Mouse (Mus musculus) CH12.LX (cell line): ENCODE results near the gene Gm6993. TPM values are rescaled to one million over a fixed set of nuclear protein-coding genes. Genes with fewer than 3 reads are reported as not detected.

Experiments used
- DNase-seq: peaks from one replicate; pipeline ENCODE4 v3.0.0-alpha.2; 2013; ENCODE audit errors: extremely low read depth
- H3K27ac ChIP-seq: 2 replicates; pipeline ENCODE4 v1.5.1; 2012; ENCODE audit warnings: low read depth, mild to moderate bottlenecking, control low read depth, moderate library complexity; ENCODE audit not compliant: insufficient read depth
- H3K27me3 ChIP-seq: replicated peaks from 2 replicates; pipeline ENCODE3; 2012; ENCODE audit warnings: inconsistent platforms
- H3K36me3 ChIP-seq, 2 experiments: replicated peaks in 1 of 2; 2 replicates each; pipeline versions ENCODE3 to v1.6.1; 2012; ENCODE audit warnings: inconsistent platforms in 1 of 2, low read length in 1 of 2, mild to moderate bottlenecking in 1 of 2, mixed read lengths in 1 of 2, moderate library complexity in 1 of 2; ENCODE audit not compliant: control insufficient read depth in 1 of 2, insufficient read depth in 1 of 2
- H3K4me1 ChIP-seq, 2 experiments: 2 replicates each; pipeline ENCODE4 v1.6.1; 2012; ENCODE audit warnings: inconsistent platforms in 1 of 2, moderate library complexity in 1 of 2; ENCODE audit not compliant: insufficient read depth in 2 of 2, control insufficient read depth in 1 of 2
- H3K4me2 ChIP-seq: 2 replicates; pipeline ENCODE4 v1.6.1; 2012; ENCODE audit warnings: low read depth, mild to moderate bottlenecking, control low read depth; ENCODE audit not compliant: poor library complexity, insufficient read depth, severe bottlenecking
- H3K4me3 ChIP-seq, 3 experiments: fragments of 150-350 bp in 1 of 3; sonication (generic) in 1 of 3; replicated peaks in 1 of 3; 2 replicates each; pipeline versions ENCODE3 to v1.5.1; 2011 to 2012; ENCODE audit warnings: low read depth in 2 of 3, low read length in 2 of 3, mild to moderate bottlenecking in 2 of 3, moderate library complexity in 2 of 3, control low read depth in 1 of 3, improper control_type of control experiment in 1 of 3, inconsistent platforms in 1 of 3, mixed read lengths in 1 of 3; ENCODE audit not compliant: poor library complexity in 1 of 3
- H3K79me2 ChIP-seq: replicated peaks from 2 replicates; pipeline ENCODE4 v1.6.1; 2012; ENCODE audit warnings: mild to moderate bottlenecking, moderate library complexity; ENCODE audit not compliant: control insufficient read depth, poor library complexity, insufficient read depth, severe bottlenecking; ENCODE audit errors: extremely low read depth
- H3K9ac ChIP-seq: 2 replicates; pipeline ENCODE4 v1.6.1; 2012; ENCODE audit warnings: low read depth, mild to moderate bottlenecking, control low read depth, moderate library complexity; ENCODE audit not compliant: insufficient read depth
- H3K9me3 ChIP-seq: replicated peaks from 2 replicates; pipeline ENCODE3; 2012; ENCODE audit warnings: low read length, inconsistent platforms, mixed read lengths
- ELF1 ChIP-seq: IDR thresholded peaks from 2 replicates; pipeline ENCODE4 v1.6.1; 2014; ENCODE audit warnings: low read depth, mild to moderate bottlenecking, inconsistent platforms, low read length, improper control_type of control experiment
- EP300 ChIP-seq: IDR thresholded peaks from 2 replicates; pipeline ENCODE4 v1.6.1; 2011; ENCODE audit warnings: low read length, improper control_type of control experiment
- IRF4 ChIP-seq: IDR thresholded peaks from 2 replicates; pipeline ENCODE4 v1.6.1; 2014; ENCODE audit warnings: low read depth, mild to moderate bottlenecking, inconsistent platforms, low read length, improper control_type of control experiment
- JUN ChIP-seq: IDR thresholded peaks from 2 replicates; pipeline ENCODE4 v1.6.1; 2011; ENCODE audit warnings: low read depth, mild to moderate bottlenecking, low read length, improper control_type of control experiment, moderate library complexity; ENCODE audit not compliant: insufficient read depth
- JUND ChIP-seq: conservative IDR thresholded peaks from 2 replicates; pipeline ENCODE4 v1.6.1; 2011; ENCODE audit warnings: low read depth, low read length, improper control_type of control experiment
- KAT2A ChIP-seq: IDR thresholded peaks from 2 replicates; pipeline ENCODE4 v1.6.1; 2012; ENCODE audit warnings: low read length, improper control_type of control experiment, inconsistent platforms; ENCODE audit not compliant: insufficient replicate concordance
- MAX ChIP-seq: IDR thresholded peaks from 2 replicates; pipeline ENCODE4 v1.6.1; 2011; ENCODE audit warnings: low read length, improper control_type of control experiment
- MYC ChIP-seq: IDR thresholded peaks from 2 replicates; pipeline ENCODE4 v1.6.1; 2011; ENCODE audit warnings: low read depth, mild to moderate bottlenecking, improper control_type of control experiment, low read length
- NRF1 ChIP-seq: IDR thresholded peaks from 2 replicates; pipeline ENCODE4 v1.6.1; 2014; ENCODE audit warnings: low read depth, mild to moderate bottlenecking, inconsistent platforms, low read length, improper control_type of control experiment, moderate library complexity
- POLR2A ChIP-seq: IDR thresholded peaks from 2 replicates; pipeline ENCODE4 v1.6.1; 2011; ENCODE audit warnings: low read depth, mild to moderate bottlenecking, improper control_type of control experiment, low read length
- RAD21 ChIP-seq: IDR thresholded peaks from 2 replicates; pipeline ENCODE4 v1.6.1; 2011; ENCODE audit warnings: low read depth, mild to moderate bottlenecking, low read length, improper control_type of control experiment, moderate library complexity
- RCOR1 ChIP-seq: conservative IDR thresholded peaks from 2 replicates; pipeline ENCODE4 v1.6.1; 2012; ENCODE audit warnings: low read depth, mild to moderate bottlenecking, inconsistent platforms, low read length, improper control_type of control experiment
- SMC3 ChIP-seq: IDR thresholded peaks from 2 replicates; pipeline ENCODE4 v1.6.1; 2011; ENCODE audit warnings: low read depth, low read length, improper control_type of control experiment
- TBP ChIP-seq: conservative IDR thresholded peaks from 2 replicates; pipeline ENCODE4 v1.6.1; 2011; ENCODE audit warnings: low read depth, low read length, improper control_type of control experiment
- ZC3H11A ChIP-seq: IDR thresholded peaks from 2 replicates; pipeline ENCODE4 v1.6.1; 2012; ENCODE audit warnings: low read depth, mild to moderate bottlenecking, inconsistent platforms, low read length, improper control_type of control experiment
- ZMIZ1 ChIP-seq: IDR thresholded peaks from 2 replicates; pipeline ENCODE4 v1.6.1; 2012; ENCODE audit warnings: low read depth, mild to moderate bottlenecking, inconsistent platforms, low read length, improper control_type of control experiment
- ZNF384 ChIP-seq: IDR thresholded peaks from 2 replicates; pipeline ENCODE4 v1.6.1; 2012; ENCODE audit warnings: low read depth, low read length, improper control_type of control experiment, inconsistent platforms
- dilution Hi-C: fragments of 300-500 bp; cut with MboI; formaldehyde crosslinking; loops from 2 replicates; pipeline ENCODE4 v1.14.3; 2020; ENCODE audit warnings: low sequenced_read_pairs; ENCODE audit not compliant: extremely low pct_unique_long_range_greater_than_20kb, extremely low pct_ligation_motif_present
- in situ Hi-C: fragments of 300-500 bp; cut with MboI; formaldehyde crosslinking; loops from 3 replicates; pipeline ENCODE4 v1.14.3; 2019; ENCODE audit warnings: low sequenced_read_pairs, low pct_ligation_motif_present, low pct_unique_long_range_greater_than_20kb, mixed read lengths
- polyA plus RNA-seq: library from polyadenylated mRNA; unstranded; fragments of >175 nt; gene quantifications from 2 replicates; pipeline ENCODE4 v1.2.1, GENCODE M21; 2012; ENCODE audit warnings: low read depth; ENCODE audit not compliant: insufficient read length
- total RNA-seq, 2 experiments: library from RNA; depleted of rRNA; stranded (reverse); fragments of 300-350 nt in 1 of 2; fragments of >200 nt in 1 of 2; gene quantifications; 2 replicates each; pipeline ENCODE4 v1.2.3; 2012 to 2014

Gm6993 gene
- total and polyA plus RNA-seq, 3 experiments: not detected

GRCm38 (mm10) chr12:31209377-31209805 is 31.2 kb upstream of the Gm6993 start:
- Histone ChIP-seq H3K4me2 (no peak overlapping the region), H3K4me1 (no peaks in the 10 kb centered on the region), H3K4me3 (no peak overlapping the region), H3K79me2 (no peaks in the 10 kb centered on the region), H3K27me3 (no peaks in the 10 kb centered on the region), H3K9ac (no peak overlapping the region), H3K27ac (no peak overlapping the region), H3K9me3 (no peaks in the 10 kb centered on the region), H3K36me3 (no peaks in the 10 kb centered on the region)
- DNase-seq: no peak
- no peak for TF ChIP-seq KAT2A
- TF ChIP-seq IRF4: no peak
- no peak for TF ChIP-seq ZC3H11A
- no peak for TF ChIP-seq ELF1
- no peak for TF ChIP-seq TBP
- TF ChIP-seq JUND: no peak
- TF ChIP-seq EP300: no peak
- TF ChIP-seq JUN: no peak
- dilution Hi-C loops: no loop called here
- in situ Hi-C loops: no loop called here

- no peaks in the 10 kb centered on the region for H3K36me3 ChIP-seq
- H3K4me2 ChIP-seq: no peak overlapping the region
- DNase-seq: no peak
- no peak for TF ChIP-seq ELF1
- no peak for TF ChIP-seq ZNF384
- TF ChIP-seq EP300: no peak
- TF ChIP-seq SMC3: no peak
- TF ChIP-seq, all 38 proteins: peak for 0
- in situ Hi-C loops: no loop called here
- Histone ChIP-seq H3K9ac (no peak overlapping the region), H3K27me3 (no peaks in the 10 kb centered on the region), H3K27ac (no peak overlapping the region), H3K4me1 (0 out of 4 replicates have a peak, but pooled peaks cover 0 to 3% of the 10 kb centered on the region in 2 experiments), H3K9me3 (no peaks in the 10 kb centered on the region), H3K4me3 (no peak overlapping the region), H3K79me2 (no peaks in the 10 kb centered on the region)
- dilution Hi-C loops: no loop called here
These were observed 27.0 kb upstream of the Gm6993 start for GRCm38 (mm10) chr12:31213556-31213955.

GRCm38 (mm10) chr12:31215003-31215402 is 25.6 kb upstream of the Gm6993 start:
- no peaks in the 10 kb centered on the region for H3K79me2 ChIP-seq
- no peak overlapping the region for H3K27ac ChIP-seq
- no peak overlapping the region for H3K4me3 ChIP-seq
- H3K4me2 ChIP-seq: peak overlapping the region; percentile 13; the same call in 1 of the 2 replicates
- no peaks in the 10 kb centered on the region for H3K36me3 ChIP-seq
- dilution Hi-C loops (no loop called here), in situ Hi-C loops (no loop called here)
- H3K27me3 ChIP-seq: no peaks in the 10 kb centered on the region
- TF ChIP-seq ZNF384: no peak
- TF ChIP-seq MAX: no peak
- no peak for TF ChIP-seq NRF1
- no peak for TF ChIP-seq RAD21
- no peak for TF ChIP-seq MYC
- no peak for TF ChIP-seq ZMIZ1
- no peak for TF ChIP-seq ZC3H11A
- TF ChIP-seq TBP: no peak
- TF ChIP-seq POLR2A: no peak
- no peak for TF ChIP-seq RCOR1
- DNase-seq: no peak
- no peaks in the 10 kb centered on the region for H3K9me3 ChIP-seq
- H3K4me1 ChIP-seq: 0 out of 4 replicates have a peak, but pooled peaks cover 0 to 3% of the 10 kb centered on the region in 2 experiments
- H3K9ac ChIP-seq: no peak overlapping the region
